Mouse (Mus musculus): ENCODE measurements at regions not wholly inside any gene's neighbourhood (a gene's known extent, or its start where the extent isn't known, plus 50 kb on each side); places are given as distances from the start of the nearest gene placed in this dataset.
A peak's percentile ranks its signal among the peaks of the same experiment; 100 is the strongest.

DNA sequence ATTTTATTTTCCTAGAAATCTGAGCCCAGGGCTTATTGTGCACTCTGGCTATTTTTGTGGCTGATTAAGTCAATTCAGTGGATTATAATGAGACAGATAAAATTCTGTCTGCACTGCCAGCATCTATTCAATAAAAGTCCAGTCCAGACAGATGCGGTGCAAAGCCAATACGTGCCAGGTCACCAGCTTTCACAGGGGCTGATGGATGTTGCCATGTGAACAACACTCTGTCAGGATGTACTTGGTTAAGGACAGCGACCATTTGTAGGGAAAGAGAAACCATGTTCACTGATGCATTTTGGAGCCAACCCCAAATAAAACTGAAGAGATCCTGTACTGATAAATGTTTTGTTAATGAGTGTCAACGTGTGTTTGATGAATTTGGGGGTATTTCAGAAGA lies 285.0 kb upstream of the Gnpda2 start:
- no peak for DNase-seq (ENCODE audit: low spot score in 2 of 2)

GRCm38 (mm10) chr5:69863027-69863426 lies 270.9 kb upstream of the Gnpda2 start:
- no peak for DNase-seq (ENCODE audit: low spot score in 2 of 2)

DNA sequence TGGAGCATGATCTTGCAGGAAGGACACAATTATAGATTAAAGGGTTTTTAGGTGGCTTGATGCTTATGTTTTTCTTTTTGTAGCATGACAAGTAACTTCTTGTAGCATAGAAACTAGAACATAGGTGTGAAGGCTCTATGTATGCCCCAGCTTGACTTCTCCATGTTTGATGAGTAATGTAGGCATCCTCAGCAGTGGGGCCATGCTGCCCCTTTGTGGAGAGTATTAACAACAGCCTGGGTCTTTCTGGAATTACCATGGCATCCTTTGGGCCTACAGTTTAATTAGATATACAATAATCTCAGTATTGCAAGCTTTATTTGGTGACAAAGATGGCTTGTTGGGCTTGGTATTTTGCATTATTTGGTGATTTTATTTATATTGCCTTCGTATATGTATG lies 252.7 kb upstream of the Gnpda2 start:
- DNase-seq (ENCODE audit: low spot score in 2 of 2) = no peak

DNA sequence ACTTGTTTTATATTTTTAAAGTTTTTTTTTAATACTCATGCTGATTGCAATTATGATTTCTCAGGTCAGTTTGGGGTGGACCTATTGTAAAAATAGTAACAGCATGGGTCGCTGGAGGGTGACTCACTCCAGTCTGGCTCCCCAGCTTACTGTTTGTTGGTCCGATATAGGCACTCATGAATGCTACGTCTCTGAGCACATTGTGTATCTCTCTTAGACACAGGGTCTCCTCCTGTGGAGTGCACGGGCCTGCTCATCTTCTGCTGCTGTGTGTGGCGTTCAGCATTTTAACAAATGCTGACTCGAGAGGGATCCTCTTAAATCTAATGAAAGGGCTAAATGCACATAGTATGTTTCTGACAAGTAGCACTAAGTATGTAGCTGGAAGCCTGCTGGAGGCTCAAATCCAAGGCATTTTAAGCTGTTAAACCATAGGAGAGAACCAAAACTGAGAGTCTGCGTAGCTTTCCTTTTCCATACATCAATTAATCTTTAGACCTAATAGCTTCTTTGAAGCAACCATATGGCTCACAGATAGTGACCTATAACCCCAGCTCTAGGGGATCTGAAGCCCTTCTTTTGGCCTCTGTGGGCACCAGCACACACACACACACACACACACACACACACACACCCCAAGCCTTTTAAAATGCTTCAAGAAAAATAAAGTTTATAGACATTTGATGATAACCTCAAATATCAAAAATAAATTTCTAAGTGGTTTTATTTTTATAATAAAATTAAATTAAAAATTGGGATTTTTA lies 246.0 kb upstream of the Gnpda2 start:
- DNase-seq (ENCODE audit: low spot score in 2 of 2) = no peak

DNA sequence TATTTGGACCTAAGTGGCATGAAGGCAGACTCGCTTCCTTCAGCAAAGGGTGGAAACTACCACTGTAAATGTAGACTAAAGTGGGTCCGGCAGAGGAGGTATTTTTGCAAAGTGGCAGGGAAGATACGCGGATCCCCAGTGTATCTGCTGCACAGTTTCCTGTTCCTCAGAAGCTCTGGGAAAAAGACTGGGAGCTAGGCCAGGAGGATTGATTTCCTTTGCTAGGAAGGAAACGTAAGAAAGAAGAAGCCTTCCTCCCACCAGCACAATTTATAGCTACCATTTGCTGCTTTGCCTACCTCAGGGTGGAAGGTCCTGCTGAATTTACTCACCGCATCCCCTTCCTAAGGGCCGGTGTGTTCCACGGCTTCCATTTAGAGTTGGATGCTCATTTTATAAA lies 244.2 kb upstream of the Gnpda2 start:
- no peak for DNase-seq (ENCODE audit: low spot score in 2 of 2)

GRCm38 (mm10) chr5:69835162-69835561 lies 243.0 kb upstream of the Gnpda2 start:
- DNase-seq (ENCODE audit: low spot score in 2 of 2) = no peak

GRCm38 (mm10) chr5:69817778-69818177 lies 225.6 kb upstream of the Gnpda2 start:
- no peak for DNase-seq (ENCODE audit: low spot score in 2 of 2)

DNA sequence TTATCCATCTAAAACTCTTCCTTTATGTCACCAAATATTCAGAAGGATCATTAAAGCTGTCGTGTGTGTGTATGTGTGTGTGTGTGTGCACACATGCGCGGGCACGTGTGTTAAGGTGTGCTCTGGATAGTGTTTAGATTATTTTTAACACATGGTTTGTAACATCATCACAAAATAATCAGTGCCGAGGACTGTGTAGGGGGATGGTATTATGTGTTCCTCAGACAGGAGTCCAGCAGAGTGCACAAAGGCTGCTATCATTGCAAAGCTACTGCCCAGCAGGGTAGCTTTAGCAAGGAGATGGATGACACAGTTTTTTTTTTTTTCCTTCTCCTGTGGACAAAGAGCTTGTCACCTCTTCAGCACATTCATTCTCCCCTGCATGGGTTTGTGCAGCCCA lies 224.9 kb upstream of the Gnpda2 start:
- no peak for DNase-seq (ENCODE audit: low spot score in 2 of 2)

GRCm38 (mm10) chr5:69815356-69815755 lies 223.2 kb upstream of the Gnpda2 start:
- no peak for DNase-seq (ENCODE audit: low spot score in 2 of 2)

- no peak for DNase-seq (ENCODE audit: low spot score in 2 of 2)
Measured at GRCm38 (mm10) chr5:69802612-69803011, 210.5 kb upstream of the Gnpda2 start.

GRCm38 (mm10) chr5:69802101-69802500 lies 210.0 kb upstream of the Gnpda2 start:
- no peak for DNase-seq (ENCODE audit: low spot score in 2 of 2)

DNA sequence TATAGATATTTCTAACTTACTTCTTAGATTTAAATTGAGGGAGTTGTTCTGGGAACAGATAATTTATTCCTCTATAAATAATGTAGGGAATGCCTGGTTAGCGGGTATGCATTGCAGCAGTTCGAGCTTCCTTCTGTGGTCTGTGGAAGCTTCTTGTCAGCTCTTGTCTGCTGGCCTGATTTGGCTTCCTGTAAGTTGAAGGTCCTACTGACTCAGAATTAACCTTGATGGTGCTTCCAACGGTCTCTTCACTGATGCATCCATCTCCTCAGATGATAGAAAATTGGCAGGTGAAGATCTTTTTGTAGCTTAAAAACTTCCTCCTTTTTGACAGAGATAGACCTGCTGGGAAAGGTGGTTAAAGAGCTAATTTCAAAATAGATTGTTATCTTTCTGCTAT lies 203.2 kb upstream of the Gnpda2 start:
- no peak for DNase-seq (ENCODE audit: low spot score in 2 of 2)

GRCm38 (mm10) chr5:69794641-69795040 lies 202.5 kb upstream of the Gnpda2 start:
- DNase-seq (ENCODE audit: low spot score in 2 of 2) = no peak

GRCm38 (mm10) chr5:69756769-69757485 lies 164.8 kb upstream of the Gnpda2 start:
- DNase-seq (ENCODE audit: low spot score in 2 of 2) = no peak

DNA sequence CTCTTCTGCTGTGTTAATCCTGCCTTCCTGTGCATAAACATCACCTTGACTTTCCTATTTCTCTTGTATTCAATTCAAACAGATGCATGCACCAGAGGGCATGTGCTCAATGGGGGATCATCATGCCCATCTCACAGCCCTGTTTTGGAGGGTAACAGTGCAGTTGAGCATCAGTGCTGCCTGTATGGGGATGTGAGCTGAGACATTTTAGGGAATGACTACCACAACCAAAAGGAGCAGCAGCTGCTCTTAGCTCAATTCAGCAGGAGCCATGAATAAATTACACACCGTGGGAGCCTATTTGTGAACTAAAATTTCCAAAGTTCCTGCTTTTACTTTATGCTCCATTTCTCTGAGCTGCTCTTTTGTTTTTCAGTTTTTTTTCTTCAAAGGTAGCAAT lies 164.2 kb upstream of the Gnpda2 start:
- no peak for DNase-seq (ENCODE audit: low spot score in 2 of 2)

DNA sequence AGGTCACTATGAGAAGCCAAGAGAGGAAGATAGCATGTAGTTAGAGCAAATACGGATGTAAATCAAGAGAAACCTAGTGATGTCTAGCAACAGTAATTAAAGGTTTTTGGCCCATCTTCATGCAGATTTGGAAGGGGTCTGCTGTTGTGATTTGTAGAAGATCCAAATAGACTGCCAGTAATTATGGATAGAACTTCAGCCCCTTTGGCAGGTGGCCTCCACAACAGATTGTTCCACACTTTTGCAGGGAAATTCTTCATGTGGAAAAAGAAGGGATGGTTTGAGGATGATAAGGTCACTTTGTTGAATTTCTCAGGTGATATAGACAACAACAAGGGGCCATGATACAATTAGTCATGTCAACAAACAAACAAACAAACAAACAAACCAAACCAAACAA lies 148.4 kb upstream of the Gnpda2 start:
- no peak for DNase-seq (ENCODE audit: low spot score in 2 of 2)

DNA sequence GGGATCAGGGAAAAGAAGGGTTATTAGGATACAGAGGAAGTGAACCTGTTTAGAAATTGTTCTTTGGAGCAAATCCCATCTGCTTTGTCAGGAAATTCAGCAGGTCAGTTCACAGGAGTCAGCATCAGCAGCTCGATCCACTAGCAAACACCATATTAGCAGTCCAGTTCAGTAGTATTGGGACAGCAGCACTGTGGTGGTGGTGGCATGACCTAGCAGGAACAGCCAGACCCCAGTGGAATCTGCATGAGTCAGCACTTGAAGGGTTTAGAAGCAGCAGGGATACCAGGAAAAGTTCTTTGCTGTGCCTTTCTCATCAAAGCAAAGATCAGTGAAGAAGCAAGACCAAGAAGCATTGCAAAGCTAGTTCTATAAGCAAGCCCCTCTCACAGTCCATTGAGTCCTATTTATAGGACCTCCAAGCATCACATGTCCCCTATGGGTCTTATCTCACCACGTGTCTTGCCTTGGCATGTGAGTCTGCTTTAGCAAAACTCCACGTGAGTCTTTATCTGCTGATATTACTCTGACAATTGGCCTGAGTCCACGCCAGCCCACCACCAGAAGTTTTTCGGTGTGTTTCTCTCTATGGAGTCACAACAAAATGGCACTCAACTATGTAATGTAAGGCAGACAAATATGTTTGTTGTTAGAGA lies 129.3 kb upstream of the Gnpda2 start:
- DNase-seq (ENCODE audit: low spot score in 2 of 2) = no peak

- no peak for DNase-seq (ENCODE audit: low spot score in 2 of 2)
Measured at GRCm38 (mm10) chr5:69716087-69716486, 123.9 kb upstream of the Gnpda2 start.

DNA sequence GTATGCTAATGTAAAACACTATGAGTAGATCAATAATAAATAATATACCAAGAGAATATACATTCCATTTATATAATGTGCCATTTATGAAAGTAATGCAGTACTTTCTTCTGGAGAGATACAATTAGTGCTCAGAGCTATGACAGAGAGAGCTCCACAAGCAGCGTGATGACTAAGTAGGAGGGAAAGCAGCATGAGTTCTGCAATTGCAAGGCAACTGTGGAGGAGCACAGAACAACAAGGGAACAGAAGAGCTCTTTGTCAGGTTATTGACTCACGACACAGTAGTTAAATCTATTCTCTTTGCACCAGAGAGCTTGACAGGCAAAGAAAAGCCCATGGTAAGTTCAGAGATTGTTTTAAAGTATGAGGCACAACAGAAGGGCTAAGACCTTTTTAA lies 115.0 kb upstream of the Gnpda2 start:
- DNase-seq (ENCODE audit: low spot score in 2 of 2) = no peak

- no peak for DNase-seq (ENCODE audit: low spot score in 2 of 2)
Measured at GRCm38 (mm10) chr5:69705168-69705532, 113.0 kb upstream of the Gnpda2 start.

DNA sequence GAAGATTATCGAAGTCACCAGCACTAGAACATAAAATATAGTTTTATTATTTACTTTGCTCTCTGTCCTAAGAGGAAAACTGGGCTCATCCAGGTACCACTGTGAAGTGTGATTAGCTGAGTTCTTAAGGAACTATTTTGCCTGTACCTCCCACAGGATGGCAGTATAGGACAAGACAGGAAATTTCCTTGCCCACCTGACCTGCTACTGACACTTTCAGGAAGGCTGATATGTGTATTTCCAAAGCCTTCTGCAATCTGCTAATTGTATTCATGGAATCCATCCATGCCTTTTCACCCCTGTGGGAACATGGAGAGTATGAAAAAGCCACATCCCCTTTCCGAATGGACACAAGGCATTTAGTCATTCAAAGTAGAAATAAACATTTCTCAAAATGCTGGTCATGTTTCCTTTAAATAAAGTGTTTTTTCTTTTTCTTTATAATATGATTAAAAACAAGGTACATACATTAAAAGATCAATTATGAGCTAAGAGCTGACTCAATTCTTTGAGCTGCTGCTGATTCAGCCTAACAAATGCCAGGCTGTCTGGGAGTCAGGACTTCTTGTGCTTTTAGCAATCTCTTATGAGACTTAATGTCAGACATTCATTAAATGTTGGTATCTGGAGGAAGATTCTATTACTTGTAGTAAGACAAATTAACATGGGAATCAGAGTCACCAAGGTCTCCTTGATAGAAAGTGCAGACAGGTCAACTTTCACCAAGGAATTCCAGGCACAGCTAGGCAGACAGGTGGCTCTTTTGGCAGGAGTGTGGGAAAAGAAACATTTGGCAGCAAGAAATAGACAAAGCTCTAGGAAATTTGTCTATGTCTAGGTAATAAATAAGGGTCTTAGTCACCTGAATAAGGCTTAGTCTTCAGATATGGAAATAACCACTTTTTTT lies 112.4 kb upstream of the Gnpda2 start:
- peak in 1 of 2 experiments; percentile 14 for DNase-seq (ENCODE audit: low spot score in 2 of 2)

DNA sequence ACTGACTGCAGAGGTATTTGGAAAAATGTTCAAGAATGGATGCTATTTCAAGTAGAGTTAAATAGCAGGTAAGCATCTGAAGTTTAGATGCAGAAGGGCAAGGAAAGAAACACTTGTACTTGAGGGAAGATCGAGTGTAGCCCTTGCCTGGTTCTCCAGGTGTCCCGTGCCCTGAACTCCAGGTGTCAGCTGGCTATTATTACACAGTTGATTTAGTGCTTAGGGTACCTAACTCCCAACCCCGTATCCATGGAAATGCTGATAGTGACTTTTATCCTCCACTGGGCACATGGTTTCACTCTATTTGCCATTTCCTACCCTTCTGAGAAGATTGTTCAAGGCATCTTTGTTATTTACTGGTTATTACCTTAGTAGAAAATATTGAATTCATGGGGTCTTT lies 86.6 kb upstream of the Gnpda2 start:
- DNase-seq (ENCODE audit: low spot score in 2 of 2) = no peak
